20 mouse cellular contexts compared by ENCODE assay signal in the genomic region with DNA sequence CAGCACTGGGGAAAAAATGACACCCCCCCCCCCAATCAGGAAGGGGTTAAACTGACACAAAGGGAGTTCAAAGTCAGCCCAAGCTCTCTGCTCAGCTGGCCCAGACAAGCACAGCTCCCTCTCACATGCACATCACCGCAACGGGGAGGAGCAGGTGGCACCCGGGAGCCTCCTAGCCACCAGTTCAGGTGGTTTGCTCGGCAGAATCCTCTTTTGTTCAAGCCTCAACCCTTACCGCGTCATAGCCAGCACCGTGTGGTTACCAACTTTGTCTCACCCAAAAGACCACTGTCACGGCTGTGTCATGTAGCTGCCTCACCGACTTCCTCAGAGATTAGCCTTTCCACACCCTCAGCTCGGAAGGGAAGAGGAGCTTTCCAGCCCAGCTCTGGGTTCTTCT. TPM values are rescaled to one million over a fixed set of nuclear protein-coding genes. Genes with fewer than 3 reads are reported as not detected.
DNase-seq lines count a peak whose midpoint lies in the region; ATAC-seq lines count a peak whose summit lies in the region.
"Had no signal": no experiment of that assay in that cellular context is flagged by ENCODE, and none has a peak within 500 bp of the region (broad histone marks: within the 10 kb centered on the region; RNA-seq: fewer than 3 reads in every experiment).

No protein-coding gene starts in this region.

- peaks cover 5% of the 10 kb centered on the region; the same call in 1 of the 2 replicates for H3K4me1 ChIP-seq in midbrain, embryonic 10.5 days
- no peaks in the 10 kb centered on the region for H3K4me1 ChIP-seq in midbrain, embryonic 15.5 days
- H3K4me1 ChIP-seq: neural tube, embryonic 12.5 days had no signal

- H3K27ac ChIP-seq in midbrain, embryonic 10.5 days (replicated peaks), result no peak overlapping the region
- no peak overlapping the region for H3K27ac ChIP-seq in midbrain, embryonic 15.5 days
- H3K27ac ChIP-seq: left cerebral cortex, adult 2 months; limb, embryonic 13.5 days; neural tube, embryonic 12.5 days had no signal

- 83% methylated on average over 10 of the region's 10 CpGs for WGBS in midbrain, embryonic 10.5 days
- WGBS in midbrain, embryonic 15.5 days, result 73% methylated on average over 10 of the region's 10 CpGs

- H3K4me2 ChIP-seq in midbrain, embryonic 15.5 days, result no peak overlapping the region
- H3K4me2 ChIP-seq: limb, embryonic 13.5 days; neural tube, embryonic 12.5 days had no signal

- peak overlapping the region; percentile 1; the same call in 1 of the 2 replicates for H3K4me3 ChIP-seq in midbrain, embryonic 10.5 days
- no peak overlapping the region for H3K4me3 ChIP-seq in midbrain, embryonic 15.5 days
- H3K4me3 ChIP-seq: left cerebral cortex, adult 2 months; limb, embryonic 13.5 days; neural tube, embryonic 12.5 days had no signal

- H3K36me3 ChIP-seq in midbrain, embryonic 10.5 days, result peaks cover 53% of the 10 kb centered on the region
- peaks cover 6% of the 10 kb centered on the region for H3K36me3 ChIP-seq in midbrain, embryonic 15.5 days (replicated peaks)

- no peak for DNase-seq in midbrain, embryonic 10.5 days (ENCODE audit: low spot score)
- peak; percentile 74 for DNase-seq in natural killer cell, adult 2 months (ENCODE audit: low spot score in 2 of 2)
- DNase-seq in thymus, postnatal 36 days, result peak; percentile 76 to 89
- DNase-seq in adipocyte (ENCODE audit: low spot score) (no peak), liver (no peak)
- no peak for DNase-seq in cerebellum, adult 9-10 months
- DNase-seq: adrenal gland, adult 2 months; cerebellum, adult 2 months; embryo, embryonic 11 days; forebrain, postnatal 0 days; gastrocnemius, postnatal 14 days; heart, postnatal 36 days; lung, postnatal 36 days; right cerebral cortex, postnatal 25 days had no signal

- H3K9me3 ChIP-seq in midbrain, embryonic 10.5 days (replicated peaks), result no peaks in the 10 kb centered on the region
- no peaks in the 10 kb centered on the region for H3K9me3 ChIP-seq in midbrain, embryonic 15.5 days
- H3K9me3 ChIP-seq: limb, embryonic 13.5 days; neural tube, embryonic 12.5 days had no signal

- H3K9ac ChIP-seq in midbrain, embryonic 15.5 days, result no peak overlapping the region
- H3K9ac ChIP-seq: forebrain, postnatal 0 days; limb, embryonic 13.5 days; neural tube, embryonic 12.5 days had no signal

- no peaks in the 10 kb centered on the region for H3K27me3 ChIP-seq in midbrain, embryonic 10.5 days (ENCODE audit: low read depth, poor library complexity, severe bottlenecking)
- no peaks in the 10 kb centered on the region for H3K27me3 ChIP-seq in midbrain, embryonic 15.5 days (replicated peaks)
- H3K27me3 ChIP-seq: limb, embryonic 13.5 days; neural tube, embryonic 12.5 days had no signal

- ATAC-seq in midbrain, embryonic 15.5 days (replicated peaks), result no peak
- ATAC-seq in activated CD4-positive, CD25-positive, alpha-beta regulatory T cell, adult 4 months, result peak; percentile 2
- ATAC-seq: forebrain, postnatal 0 days; midbrain, embryonic 16.5 days had no signal

RNA-seq across cellular contexts. Expression of gene Slc25a19, which starts 15.2 kb away (rescaled TPM):
- polyA plus RNA-seq in midbrain, embryonic 10.5 days (2016; fragmentation: Nextera tagmentation; extraction: Ambion mirVana), result 24.9 and 25.8 TPM in 2 replicates
- 43.5 and 44.5 TPM in 2 replicates for polyA plus RNA-seq in midbrain, embryonic 15.5 days (2015; fragmentation: Nextera tagmentation; extraction: Ambion mirVana)
- 10 to 100 TPM; 68.7 to 90.3 TPM for polyA plus RNA-seq in activated CD4-positive, CD25-positive, alpha-beta regulatory T cell, adult 4 months (2017; shearing (Covaris generic))

RNA-seq across cellular contexts. Expression of gene Mif4gd, which starts 30.5 kb away (rescaled TPM):
- 18.5 and 20.6 TPM in 2 replicates for polyA plus RNA-seq in midbrain, embryonic 10.5 days (2016; fragmentation: Nextera tagmentation; extraction: Ambion mirVana)
- polyA plus RNA-seq in midbrain, embryonic 15.5 days (2015; fragmentation: Nextera tagmentation; extraction: Ambion mirVana), result 11.2 and 12.9 TPM in 2 replicates
- 100 to 1,000 TPM; 230 to 231 TPM for polyA plus RNA-seq in activated CD4-positive, CD25-positive, alpha-beta regulatory T cell, adult 4 months (2017; shearing (Covaris generic))

RNA-seq across cellular contexts. Expression of gene Gga3, which starts 39.4 kb away (rescaled TPM):
- polyA plus RNA-seq in midbrain, embryonic 10.5 days (2016; fragmentation: Nextera tagmentation; extraction: Ambion mirVana), result 34.1 and 35.4 TPM in 2 replicates
- 37.5 and 38.1 TPM in 2 replicates for polyA plus RNA-seq in midbrain, embryonic 15.5 days (2015; fragmentation: Nextera tagmentation; extraction: Ambion mirVana)
- 10 to 100 TPM; 23.1 to 26.5 TPM for polyA plus RNA-seq in activated CD4-positive, CD25-positive, alpha-beta regulatory T cell, adult 4 months (2017; shearing (Covaris generic))

RNA-seq across cellular contexts. Expression of gene Mrps7, which starts 39.5 kb away (rescaled TPM):
- polyA plus RNA-seq in midbrain, embryonic 10.5 days (2016; fragmentation: Nextera tagmentation; extraction: Ambion mirVana), result 106 and 107 TPM in 2 replicates
- polyA plus RNA-seq in midbrain, embryonic 15.5 days (2015; fragmentation: Nextera tagmentation; extraction: Ambion mirVana), result 70.0 and 74.3 TPM in 2 replicates
- 10 to 100 TPM; 28.2 to 29.8 TPM for polyA plus RNA-seq in activated CD4-positive, CD25-positive, alpha-beta regulatory T cell, adult 4 months (2017; shearing (Covaris generic))

Comparison
In these comparisons a context has a peak if more than half of its experiments do, and no peak if none do; other contexts are left out.
1. DNase-seq: peak in natural killer cell, adult 2 months (2 of 2) and thymus, postnatal 36 days (2 of 2); none in midbrain, embryonic 10.5 days (single experiment), adipocyte (single experiment), liver (single experiment) and cerebellum, adult 9-10 months (single experiment).
2. RNA of gene Mif4gd, which starts 30.5 kb away (polyA plus RNA-seq): 230 to 231 TPM in activated CD4-positive, CD25-positive, alpha-beta regulatory T cell, adult 4 months; 18.5 to 20.6 TPM in midbrain, embryonic 10.5 days and 11.2 to 12.9 TPM in midbrain, embryonic 15.5 days; every median in the first group is over 10 times any median in the second.